Mouse (Mus musculus) E14TG2a.4 (cell line): ENCODE measurements at regions not wholly inside any gene's neighbourhood (a gene's known extent, or its start where the extent isn't known, plus 50 kb on each side); places are given as distances from the start of the nearest gene placed in this dataset.

Source experiments
- H3K27me3 ChIP-seq: 2 replicates; pipeline ENCODE4 v1.6.1; 2014; ENCODE audit warnings: low read length, control low read depth; ENCODE audit not compliant: insufficient read depth
- H3K36me3 ChIP-seq: 2 replicates; pipeline ENCODE4 v1.6.1; 2014; ENCODE audit warnings: low read length, control low read depth; ENCODE audit not compliant: insufficient read depth
- H3K4me1 ChIP-seq: replicated peaks from 2 replicates; pipeline ENCODE4 v1.6.1; 2014; ENCODE audit warnings: low read depth, low read length, control low read depth
- H3K4me3 ChIP-seq: replicated peaks from 2 replicates; pipeline ENCODE4 v1.5.1; 2014; ENCODE audit warnings: mild to moderate bottlenecking, low read length
- H3K9me3 ChIP-seq: 2 replicates; pipeline ENCODE4 v1.6.1; 2014; ENCODE audit warnings: low read length, control low read depth
- CTCF ChIP-seq: conservative IDR thresholded peaks from 2 replicates; pipeline ENCODE4 v1.5.1; 2014; ENCODE audit warnings: low read length
- NANOG ChIP-seq: IDR thresholded peaks from 2 replicates; pipeline ENCODE4 v1.6.1; 2014; ENCODE audit warnings: borderline replicate concordance, low read length, mixed read lengths
- POU5F1 ChIP-seq: IDR thresholded peaks from 2 replicates; pipeline ENCODE4 v1.6.1; 2014; ENCODE audit warnings: low read length, borderline replicate concordance

GRCm38 (mm10) chr13:51355507-51355906, 52.9 kb upstream of the S1pr3 start:
- Histone ChIP-seq H3K4me1 (no peaks in the 10 kb centered on the region), H3K9me3 (no peaks in the 10 kb centered on the region), H3K4me3 (no peak overlapping the region), H3K36me3 (no peaks in the 10 kb centered on the region), H3K27me3 (no peaks in the 10 kb centered on the region)
- TF ChIP-seq POU5F1 = no peak
- no peak for TF ChIP-seq CTCF
- no peak for TF ChIP-seq NANOG
